Mouse (Mus musculus) lung, embryonic 16.5 days (tissue): ENCODE results near the gene Dzip1. TPM values are rescaled to one million over a fixed set of nuclear protein-coding genes. Genes with fewer than 3 reads are reported as not detected.
A peak's percentile ranks its signal among the peaks of the same experiment; 100 is the strongest.

Experiments used
- ATAC-seq: fragments of 200-750 bp; cut with Nextera tagmentation; 2 replicates; pipeline ENCODE4 v1.8.0; 2017; ENCODE audit warnings: low read depth, mild to moderate bottlenecking, moderate library complexity
- H3K27ac ChIP-seq: fragments of 300-500 bp; sonication (generic); 2 replicates; pipeline ENCODE4 v1.5.1; 2014; ENCODE audit warnings: mild to moderate bottlenecking, control low read depth, low read length
- H3K27me3 ChIP-seq: fragments of 300-500 bp; sonication (generic); 2 replicates; pipeline ENCODE4 v1.6.1; 2014; ENCODE audit warnings: low read depth, low read length, mixed read lengths; ENCODE audit not compliant: control insufficient read depth, insufficient read depth
- H3K36me3 ChIP-seq: fragments of 300-500 bp; sonication (generic); 2 replicates; pipeline ENCODE4 v1.6.1; 2014; ENCODE audit warnings: low read length; ENCODE audit not compliant: control insufficient read depth, insufficient read depth
- H3K4me1 ChIP-seq: fragments of 300-500 bp; sonication (generic); replicated peaks from 2 replicates; pipeline ENCODE4 v1.6.1; 2014; ENCODE audit warnings: low read length, mixed read lengths; ENCODE audit not compliant: control insufficient read depth, insufficient read depth
- H3K4me2 ChIP-seq: fragments of 300-500 bp; sonication (generic); 2 replicates; pipeline ENCODE4 v1.6.1; 2014; ENCODE audit warnings: low read depth, low read length, control low read depth
- H3K4me3 ChIP-seq: fragments of 300-500 bp; sonication (generic); 2 replicates; pipeline ENCODE4 v1.5.1; 2014; ENCODE audit warnings: mild to moderate bottlenecking, low read length, control low read depth
- H3K9ac ChIP-seq: fragments of 300-500 bp; sonication (generic); 2 replicates; pipeline ENCODE4 v1.6.1; 2014; ENCODE audit warnings: low read length, control low read depth
- H3K9me3 ChIP-seq: fragments of 300-500 bp; sonication (generic); 2 replicates; pipeline ENCODE4 v1.6.1; 2016; ENCODE audit warnings: low read length; ENCODE audit not compliant: control insufficient read depth
- WGBS: fragments of 180-500 bp; shearing (Covaris S2); extraction: QIAGEN DNeasy Blood & Tissue Kit; methylation state at CpG from one replicate; pipeline ENCODE4 v1.1.7; 2014; 5-methylcytosine and 5-hydroxymethylcytosine counted together
- polyA plus RNA-seq: library from polyadenylated mRNA; unstranded; fragments of >200 nt; fragmentation: Nextera tagmentation; extraction: Ambion mirVana; gene quantifications from 2 replicates; pipeline ENCODE4 v1.2.1, GENCODE M21; 2015

Dzip1 gene
- polyA plus RNA-seq, 1 experiment from 2014 or later = 13.1 TPM

DNA sequence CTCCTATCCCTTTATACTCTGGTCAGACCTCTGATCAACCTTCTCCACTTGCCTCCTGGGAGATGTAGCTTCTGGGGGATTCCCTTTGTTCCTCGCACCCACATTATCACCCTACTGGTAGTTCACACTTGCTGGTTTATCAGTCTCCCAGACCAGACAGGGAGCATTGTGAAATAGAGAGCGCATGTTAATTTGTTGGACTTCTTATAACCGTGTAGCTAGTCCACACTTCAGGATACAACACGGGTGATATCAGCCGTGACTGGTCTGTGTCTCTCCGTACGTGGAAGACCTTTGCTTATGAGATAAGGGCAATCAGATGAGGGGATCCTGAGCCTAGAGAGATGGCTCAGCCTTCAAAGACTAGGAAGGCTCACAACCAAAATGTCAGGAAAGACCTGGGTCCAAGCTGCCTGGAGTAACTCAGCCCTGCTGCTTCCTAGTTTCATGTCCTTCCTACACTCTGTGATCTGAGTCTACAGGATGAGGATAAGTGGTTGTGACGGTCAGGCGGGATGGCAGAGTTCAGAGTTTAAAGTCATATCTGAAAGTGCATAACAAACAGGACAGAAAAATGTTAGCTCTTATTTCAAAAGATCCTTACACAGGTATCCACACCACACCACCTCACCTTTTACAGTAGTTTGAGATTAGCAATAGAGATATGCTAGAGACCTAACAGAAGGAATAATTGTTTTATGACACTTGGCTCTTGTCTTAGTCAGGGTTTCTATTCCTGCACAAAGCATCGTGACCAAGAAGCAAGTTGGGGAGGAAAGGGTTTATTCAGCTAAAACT is 59.0 kb downstream of the Dzip1 start:
- WGBS = 54% methylated on average over 10 of the region's 10 CpGs
- Histone ChIP-seq H3K27me3 (no peaks in the 10 kb centered on the region), H3K9ac (no peak overlapping the region), H3K36me3 (no peaks in the 10 kb centered on the region), H3K9me3 (no peaks in the 10 kb centered on the region), H3K4me3 (no peak overlapping the region), H3K4me1 (0 out of 2 replicates have a peak, but pooled peaks cover 6% of the 10 kb centered on the region), H3K4me2 (no peak overlapping the region), H3K27ac (no peak overlapping the region)
- ATAC-seq = no peak

DNA sequence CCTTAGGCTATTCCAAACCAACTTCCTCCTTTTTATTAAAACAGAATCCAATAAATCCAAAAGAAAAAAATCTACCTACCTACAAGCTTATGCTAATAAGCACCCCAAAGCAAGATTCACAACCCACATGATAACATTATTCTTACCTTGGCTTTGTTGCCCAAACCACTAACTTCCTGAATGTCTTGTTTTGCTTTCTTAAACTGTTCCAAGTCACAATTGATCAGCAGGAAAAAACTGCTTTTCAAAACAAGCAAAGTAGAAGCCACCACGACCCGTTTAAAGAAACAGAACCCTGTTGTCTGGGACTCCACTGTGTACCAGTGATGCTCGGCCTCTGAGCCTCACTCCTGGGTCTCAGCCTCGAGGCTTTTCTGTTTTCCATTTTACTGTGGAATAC is 60.4 kb downstream of the Dzip1 start:
- 40% methylated on average over 4 of the region's 4 CpGs for WGBS
- Histone ChIP-seq H3K4me2 (no peak overlapping the region), H3K27me3 (no peaks in the 10 kb centered on the region), H3K4me3 (no peak overlapping the region), H3K9me3 (no peaks in the 10 kb centered on the region), H3K4me1 (0 out of 2 replicates have a peak, but pooled peaks cover 6% of the 10 kb centered on the region), H3K27ac (no peak overlapping the region), H3K36me3 (no peaks in the 10 kb centered on the region), H3K9ac (no peak overlapping the region)
- ATAC-seq = no peak

DNA sequence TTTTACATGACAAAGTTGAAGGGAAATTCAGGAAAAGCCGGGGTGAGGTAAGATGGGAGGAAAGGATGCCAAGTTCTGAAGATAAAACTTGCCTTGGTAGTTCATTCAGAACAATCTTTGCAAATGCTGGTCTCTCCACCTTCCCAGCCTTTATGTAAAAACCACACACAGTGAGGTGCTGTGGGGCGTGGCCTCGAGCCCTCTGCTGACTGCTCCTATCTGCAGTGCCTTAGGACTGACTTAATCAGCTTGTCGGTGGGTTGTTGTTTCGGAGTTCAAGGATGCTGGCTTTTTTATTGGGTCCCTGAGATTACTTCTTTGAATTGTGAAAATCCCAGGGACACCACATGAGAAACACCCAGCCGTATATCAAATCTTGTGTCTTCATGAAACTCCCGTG is 63.0 kb downstream of the Dzip1 start:
- WGBS = 55% methylated on average over 7 of the region's 7 CpGs
- H3K4me2 ChIP-seq = no peak overlapping the region
- no peaks in the 10 kb centered on the region for H3K9me3 ChIP-seq
- H3K4me3 ChIP-seq = no peak overlapping the region
- H3K36me3 ChIP-seq = no peaks in the 10 kb centered on the region
- H3K9ac ChIP-seq = no peak overlapping the region
- no peak overlapping the region for H3K27ac ChIP-seq
- H3K27me3 ChIP-seq = peaks cover 3% of the 10 kb centered on the region; the same call in 1 of the 2 replicates
- ATAC-seq = no peak
- H3K4me1 ChIP-seq = peaks cover 7% of the 10 kb centered on the region; the same call in 1 of the 2 replicates

DNA sequence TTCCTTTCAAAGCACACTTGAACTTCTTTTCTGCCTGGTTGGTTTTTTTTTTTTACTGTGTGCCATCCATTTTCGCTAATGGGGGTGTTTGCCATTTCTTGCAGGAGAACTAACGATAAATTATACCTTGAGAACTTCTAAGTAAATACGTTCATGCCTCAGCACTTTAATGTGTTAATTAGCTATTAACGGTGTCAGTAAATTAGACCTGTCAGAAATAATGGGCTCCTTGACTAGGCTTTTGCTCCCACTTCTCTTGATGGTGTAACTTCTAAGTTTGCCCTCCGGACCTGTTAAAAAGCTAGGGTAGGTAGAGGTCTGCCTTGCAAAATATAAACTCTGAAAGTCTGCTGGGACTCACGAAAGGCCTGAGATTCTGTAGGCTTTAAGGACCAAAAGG is 66.9 kb downstream of the Dzip1 start:
- Histone ChIP-seq H3K9ac (peak overlapping the region; percentile 15; the same call in 1 of the 2 replicates), H3K36me3 (no peaks in the 10 kb centered on the region), H3K4me1 (peaks cover 10% of the 10 kb centered on the region; the same call in 1 of the 2 replicates), H3K27me3 (peaks cover 6% of the 10 kb centered on the region; the same call in 1 of the 2 replicates), H3K4me3 (no peak overlapping the region), H3K27ac (peak overlapping the region; percentile 17; the same call in 1 of the 2 replicates), H3K4me2 (no peak overlapping the region), H3K9me3 (no peaks in the 10 kb centered on the region)
- no peak for ATAC-seq
- WGBS = 63% methylated on average over 6 of the region's 6 CpGs

DNA sequence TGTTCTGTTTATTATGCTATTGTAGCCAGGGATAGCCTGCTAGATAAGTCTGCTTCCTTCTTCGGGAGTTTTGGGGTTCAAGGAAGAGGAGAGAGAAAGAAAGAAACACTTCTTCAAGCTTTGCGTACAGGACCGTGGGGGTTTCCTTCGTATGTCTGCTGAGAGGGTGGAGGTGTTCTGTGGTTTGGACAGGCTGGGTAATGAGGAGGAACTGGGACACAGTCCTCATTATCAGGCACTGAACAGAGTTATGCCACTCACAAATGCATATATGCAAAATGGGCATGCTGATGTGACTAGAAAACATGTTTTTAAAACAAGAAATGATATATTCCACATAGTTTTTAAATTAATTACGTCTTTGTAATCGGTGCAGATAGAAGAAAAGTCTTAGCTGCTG is 68.7 kb downstream of the Dzip1 start:
- Histone ChIP-seq H3K27me3 (peaks cover 6% of the 10 kb centered on the region; the same call in 1 of the 2 replicates), H3K4me3 (peak overlapping the region; percentile 29), H3K4me2 (peak overlapping the region; percentile 35), H3K27ac (no peak overlapping the region), H3K9ac (peak overlapping the region; percentile 7; the same call in 1 of the 2 replicates), H3K9me3 (no peaks in the 10 kb centered on the region), H3K36me3 (no peaks in the 10 kb centered on the region), H3K4me1 (peaks cover 10% of the 10 kb centered on the region; the same call in 1 of the 2 replicates)
- WGBS = 74% methylated on average over 6 of the region's 6 CpGs
- no peak for ATAC-seq

DNA sequence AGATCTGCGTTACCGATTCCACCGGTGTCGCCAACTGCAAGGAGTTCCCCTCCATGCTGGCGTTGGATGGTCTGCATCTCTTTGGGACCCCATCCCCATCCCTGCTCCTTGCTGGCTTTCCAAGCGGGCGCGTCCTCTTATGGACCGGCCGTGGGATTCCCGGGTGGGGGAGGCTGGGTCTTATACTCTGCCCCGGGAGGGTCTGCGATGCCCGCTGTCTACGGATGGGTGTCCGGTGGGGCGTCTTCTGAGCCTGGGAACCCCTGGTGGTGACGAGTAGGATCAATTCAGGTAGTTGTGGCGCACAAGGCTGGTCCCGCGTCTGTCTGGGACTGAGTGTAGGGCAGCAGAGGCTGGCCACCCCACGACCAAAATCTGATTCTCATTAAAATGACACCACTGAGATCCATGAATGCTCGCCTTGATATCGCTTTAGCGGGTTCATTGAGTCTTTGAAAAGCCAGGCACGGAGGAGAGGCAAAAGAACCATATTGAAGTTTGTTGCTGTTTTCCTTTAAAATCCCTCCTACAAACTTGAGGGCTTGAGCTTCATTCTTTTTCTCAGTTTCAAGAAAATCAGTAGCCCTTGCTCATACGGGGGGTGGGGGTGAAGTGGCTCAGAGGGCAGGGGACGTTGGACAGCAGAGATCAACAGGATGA is 70.0 kb downstream of the Dzip1 start:
- no peaks in the 10 kb centered on the region for H3K9me3 ChIP-seq
- peak overlapping the region; percentile 72 for H3K9ac ChIP-seq
- H3K36me3 ChIP-seq = no peaks in the 10 kb centered on the region
- peak overlapping the region; percentile 29 for H3K27ac ChIP-seq
- peak overlapping the region; percentile 58 for H3K4me3 ChIP-seq
- H3K4me2 ChIP-seq = peak overlapping the region; percentile 95
- ATAC-seq = peak; percentile 26; the same call in 1 of the 2 replicates
- peaks cover 6% of the 10 kb centered on the region; the same call in 1 of the 2 replicates for H3K27me3 ChIP-seq
- H3K4me1 ChIP-seq = peaks cover 10% of the 10 kb centered on the region; the same call in 1 of the 2 replicates
- WGBS = under 1% methylated on average over 28 of the region's 28 CpGs

DNA sequence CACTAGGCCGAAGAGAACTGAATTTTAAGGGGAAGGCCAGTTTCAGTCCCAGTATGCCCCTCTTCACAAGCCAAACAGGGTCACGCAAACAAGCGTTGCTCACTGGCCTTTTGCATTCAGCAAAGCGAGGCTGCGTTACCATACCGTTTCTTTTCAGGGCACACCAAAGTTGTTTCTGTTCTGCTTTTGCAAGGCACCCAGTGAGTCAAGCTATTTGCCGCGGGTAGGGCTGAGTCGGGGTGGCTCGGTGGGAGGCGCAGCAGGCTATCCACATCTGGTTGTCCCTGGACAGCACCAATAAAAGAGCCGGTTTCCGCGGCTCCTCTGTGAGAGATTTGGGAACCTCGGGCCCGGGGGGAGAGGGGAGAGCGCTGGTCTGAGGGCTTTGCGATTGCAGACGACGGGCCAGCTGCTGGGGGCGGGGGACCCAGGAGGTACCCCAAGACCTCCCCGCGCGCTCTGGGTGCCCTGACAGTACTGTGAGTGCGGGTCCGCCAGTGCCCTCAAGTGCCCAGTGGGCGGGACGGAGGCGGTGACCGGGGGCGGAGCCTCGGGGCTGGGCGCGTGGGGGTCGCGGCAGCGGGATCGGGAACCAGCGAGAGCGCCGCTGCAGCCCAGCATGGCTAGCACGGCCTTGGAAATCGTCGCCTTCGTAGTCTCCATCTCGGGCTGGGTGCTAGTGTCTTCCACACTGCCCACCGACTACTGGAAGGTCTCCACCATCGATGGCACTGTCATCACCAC is 70.7 kb downstream of the Dzip1 start:
- Histone ChIP-seq H3K4me1 (peaks cover 10% of the 10 kb centered on the region; the same call in 1 of the 2 replicates), H3K27me3 (peaks cover 6% of the 10 kb centered on the region; the same call in 1 of the 2 replicates), H3K9ac (peak overlapping the region; percentile 72), H3K4me2 (peak overlapping the region; percentile 95), H3K27ac (peak overlapping the region; percentile 29), H3K9me3 (no peaks in the 10 kb centered on the region), H3K36me3 (no peaks in the 10 kb centered on the region), H3K4me3 (peak overlapping the region; percentile 58)
- WGBS = 3% methylated on average over 48 of the region's 48 CpGs
- peak; percentile 71 for ATAC-seq

DNA sequence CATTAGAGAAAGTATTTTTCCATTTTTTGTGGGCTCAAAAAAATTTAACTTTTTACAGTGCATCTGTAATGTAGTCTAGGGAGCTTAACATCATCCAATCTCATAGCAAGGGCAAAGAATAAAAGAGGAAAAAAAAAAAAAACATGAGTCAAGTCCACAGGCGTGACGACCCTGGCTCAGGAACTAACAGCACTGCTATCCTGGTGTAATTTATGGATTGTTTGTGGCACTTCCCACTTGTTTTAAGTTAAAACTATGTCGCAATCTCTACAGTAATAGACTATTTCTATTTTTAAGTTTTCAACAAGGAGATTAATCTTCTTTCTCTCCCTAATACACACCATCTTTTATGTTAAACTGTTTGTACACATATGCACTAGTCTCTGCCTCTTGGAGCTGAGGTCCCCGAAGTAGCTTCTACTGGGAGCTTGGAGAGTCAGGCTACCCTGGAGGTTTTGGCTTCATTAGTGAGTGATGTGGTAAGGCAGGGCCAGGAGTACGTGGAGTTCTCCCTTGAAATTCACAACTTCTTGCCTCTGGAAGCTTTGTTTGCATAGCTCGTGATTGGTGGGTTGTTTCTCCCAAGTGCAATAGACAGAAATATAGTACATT is 73.7 kb downstream of the Dzip1 start:
- 19% methylated on average over 6 of the region's 6 CpGs for WGBS
- Histone ChIP-seq H3K4me2 (0 out of 2 replicates have a peak overlapping the region, but pooled peaks have one; percentile 6), H3K27me3 (peaks cover 3% of the 10 kb centered on the region; the same call in 1 of the 2 replicates), H3K27ac (peak overlapping the region; percentile 81), H3K36me3 (no peaks in the 10 kb centered on the region), H3K4me1 (peaks cover 20% of the 10 kb centered on the region), H3K9ac (0 out of 2 replicates have a peak overlapping the region, but pooled peaks have one; percentile 35), H3K4me3 (no peak overlapping the region), H3K9me3 (no peaks in the 10 kb centered on the region)
- peak; percentile 34 for ATAC-seq
